Mouse (Mus musculus) liver, adult 10 weeks (tissue): ENCODE measurements around the gene Gm45717. TPM values are rescaled to one million over a fixed set of nuclear protein-coding genes. Genes with fewer than 3 reads are reported as not detected.

Experiments used
- polyA plus RNA-seq: library from polyadenylated mRNA; stranded (reverse); fragments of 350-450 nt; fragmentation: Illumina TruSeq; extraction: RNeasy Lipid Tissue Mini Kit (QIAGEN cat#74804); gene quantifications from one replicate; pipeline ENCODE4 v1.2.3, GENCODE M21; 2014; ENCODE audit warnings: low read depth, low replicate concordance

Gene Gm45717
- polyA plus RNA-seq = not detected

DNA sequence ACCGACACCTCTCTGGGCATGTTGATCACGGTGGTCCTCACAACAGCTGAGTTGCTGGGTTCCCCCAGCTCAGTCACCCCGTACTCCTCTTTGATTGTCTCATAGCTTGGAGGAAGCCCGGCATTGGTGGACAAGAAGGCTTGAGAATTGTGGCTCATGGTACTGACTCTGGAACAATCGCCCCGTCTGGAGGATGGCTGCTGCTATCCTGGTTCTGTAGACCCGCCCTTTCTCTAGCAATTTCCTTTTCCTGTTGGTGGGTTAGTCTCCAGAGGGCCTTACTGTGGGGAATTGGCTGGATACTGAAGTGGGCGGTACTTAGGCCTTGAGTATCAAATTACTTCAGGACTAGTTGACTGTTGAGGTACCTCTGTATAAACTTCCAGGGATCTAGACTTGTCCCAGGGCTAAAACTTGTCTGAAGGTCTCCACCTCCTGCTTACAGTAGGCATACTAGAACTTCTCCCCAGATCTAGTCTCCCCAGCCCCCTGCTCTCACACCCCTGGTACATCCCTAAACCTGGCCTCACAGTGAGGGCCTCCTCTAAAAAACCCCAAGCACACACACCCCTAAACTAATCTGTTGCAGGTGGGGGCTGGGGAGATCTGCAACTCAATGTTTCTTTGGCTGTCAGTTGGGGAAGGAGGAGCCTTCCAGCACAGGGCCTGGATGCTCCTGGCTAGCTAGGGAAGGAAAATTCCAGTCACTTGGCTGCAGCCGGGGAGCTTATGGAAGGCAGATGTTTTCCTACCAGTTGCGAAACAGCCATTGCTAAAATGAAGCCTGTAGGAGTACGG is at the start of gene Gm45717, which contains the start of gene Ifitm2:
TSS of gene Gm45717 (minus strand) at position 180 of the 798 bp plus-strand sequence.
TSS of gene Ifitm2 (minus strand) at position 230 of the 798 bp plus-strand sequence.

DNA sequence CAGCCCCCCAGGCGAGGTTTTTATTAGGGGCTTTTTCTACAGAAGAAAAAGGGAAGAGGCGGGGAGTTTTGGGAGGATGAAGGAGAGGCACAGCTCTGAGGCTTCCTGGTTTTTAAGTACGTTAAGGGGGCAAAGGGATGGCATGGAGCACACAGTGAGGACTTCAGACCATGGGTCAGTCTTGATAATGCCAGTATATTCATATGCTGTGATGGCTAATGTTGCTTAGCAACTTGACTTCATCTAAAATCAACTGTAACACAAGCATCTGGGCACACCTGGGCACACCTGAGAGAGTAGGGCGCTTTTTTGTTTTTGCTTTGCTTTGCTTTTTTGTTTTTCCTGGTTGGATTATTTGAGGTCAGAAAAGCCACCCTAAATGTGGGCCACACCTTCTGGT is 11.2 kb upstream of the Gm45717 start, which contains the start of gene Ifitm1:
TSS of gene Ifitm1 (plus strand) at position 301 of the 400 bp plus-strand sequence.

DNA sequence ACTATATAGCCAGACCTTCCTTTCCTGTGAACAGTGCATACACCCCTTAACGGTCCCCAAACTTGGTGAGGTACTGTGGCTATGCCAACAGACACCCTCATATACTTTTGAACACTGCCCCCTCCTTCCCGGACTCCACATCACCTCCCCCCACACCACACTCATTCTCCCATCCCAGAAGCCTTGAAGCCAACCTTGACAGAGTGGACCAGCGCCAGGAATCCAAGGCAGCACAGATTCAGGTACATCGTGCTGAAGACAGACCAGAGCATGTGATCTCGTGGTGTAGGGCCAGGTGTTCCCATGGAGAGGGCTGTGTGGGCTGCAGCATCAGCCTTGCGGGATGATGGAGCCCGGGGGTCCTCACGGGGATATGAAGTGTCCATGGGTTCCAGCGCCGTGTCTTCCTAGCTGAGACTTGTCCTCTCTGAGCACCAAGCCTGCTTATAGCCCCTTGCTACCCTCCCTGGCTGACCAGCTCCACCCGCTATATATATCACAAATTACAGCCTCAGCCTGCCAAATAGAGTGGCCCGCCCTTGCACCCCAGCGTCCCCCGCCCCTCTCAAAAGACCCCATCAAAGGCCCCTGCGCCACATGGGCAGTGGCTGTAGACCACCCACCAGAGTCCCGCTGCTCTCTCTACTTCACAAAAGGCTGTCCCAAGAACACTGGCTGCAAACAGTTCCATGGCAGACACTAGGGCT is 5.8 kb downstream of the Gm45717 start, which contains the start of gene Ifitm5:
TSS of gene Ifitm5 (minus strand) at position 468 of the 707 bp plus-strand sequence.

DNA sequence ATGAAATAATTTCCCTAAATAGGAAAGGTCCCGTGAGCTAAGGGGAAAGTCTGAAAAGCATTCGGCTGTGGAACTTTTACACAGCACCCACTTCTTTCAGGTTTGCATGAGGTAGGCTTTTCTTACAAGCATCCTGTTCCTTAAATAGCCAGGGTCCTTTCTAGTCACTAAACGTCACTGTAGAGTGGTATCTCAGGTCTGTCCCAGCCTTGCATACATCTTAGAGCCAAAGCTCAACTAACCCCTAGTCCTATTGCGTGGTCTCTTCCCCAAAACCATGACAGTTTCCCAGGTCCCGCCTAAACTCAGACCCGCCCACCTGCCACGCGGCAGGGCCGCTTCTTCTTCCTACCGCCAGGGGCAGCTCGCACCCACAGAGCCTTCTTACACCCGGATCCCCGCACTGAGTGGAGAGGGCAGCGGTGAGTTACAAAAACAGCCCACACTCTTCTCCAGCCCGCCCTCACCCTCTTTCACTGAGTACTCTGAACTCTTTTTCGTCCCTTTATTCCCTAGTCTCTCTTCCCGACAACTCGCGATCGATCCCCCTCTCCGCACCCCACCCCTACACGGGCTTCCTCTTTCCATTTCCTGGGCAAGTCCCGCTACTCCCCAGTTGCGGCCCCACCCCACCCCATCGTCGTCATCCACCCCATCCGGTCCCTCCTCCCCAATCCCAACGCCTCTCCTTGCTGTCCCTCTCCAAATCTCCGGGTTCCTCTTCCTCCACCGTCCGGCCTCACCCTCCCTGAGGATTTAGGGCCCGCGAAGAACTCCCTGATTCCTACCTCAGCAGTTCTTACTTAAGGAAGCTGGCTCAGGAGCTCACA is 14.3 kb downstream of the Gm45717 start, which contains the start of gene Pgghg:
TSS of gene Pgghg (plus strand) at position 170 of the 830 bp plus-strand sequence.

GRCm38 (mm10) chr7:140920418-140921029 is 35.2 kb downstream of the Gm45717 start, which contains the start of gene Nlrp6:
Gene Nlrp6, plus strand, starts transcription at chr7:140920902.

DNA sequence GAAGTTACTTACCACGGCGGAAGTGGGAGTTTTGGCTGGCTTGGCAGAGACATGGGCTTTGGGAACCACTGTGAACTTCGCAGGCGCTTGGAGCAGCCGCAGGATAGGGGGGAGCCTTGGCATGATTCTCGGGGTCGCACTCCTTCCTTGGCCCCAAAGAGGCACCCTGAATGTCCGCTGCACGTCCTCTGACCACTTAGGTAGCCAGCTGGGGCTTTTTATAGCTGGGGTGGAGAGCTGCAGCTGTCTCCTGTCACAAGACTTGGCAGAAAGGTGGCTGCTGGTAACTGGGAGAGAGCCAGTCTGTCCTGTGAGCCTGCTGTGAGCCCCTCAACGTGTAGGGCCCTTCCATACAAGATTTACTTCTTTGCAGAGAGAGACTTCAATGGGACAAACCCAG is 55.5 kb downstream of the Gm45717 start, which contains the start of gene Cox8b:
TSS of gene Cox8b (minus strand) at position 227 of the 400 bp plus-strand sequence.

Other genes with a start within 250 kb of the Gm45717 start
- 9,740 TPM for gene Cyp2e1, start 192.2 kb downstream of the Gm45717 start, polyA plus RNA-seq
- gene Syce1, start 168.1 kb downstream of the Gm45717 start, polyA plus RNA-seq = not detected
- 0.66 TPM for gene Zfp941, start 133.8 kb downstream of the Gm45717 start, polyA plus RNA-seq
- gene Urah, start 120.9 kb downstream of the Gm45717 start, polyA plus RNA-seq = 287 TPM
- gene Scgb1c1, start 110.4 kb downstream of the Gm45717 start, polyA plus RNA-seq = not detected
- gene Odf3, start 108.1 kb downstream of the Gm45717 start, polyA plus RNA-seq = not detected
- gene Gm45785, start 99.6 kb downstream of the Gm45717 start, polyA plus RNA-seq = not detected
- 4.3 TPM for gene Ric8a, start 99.0 kb downstream of the Gm45717 start, polyA plus RNA-seq
- gene Bet1l, start 98.4 kb downstream of the Gm45717 start, polyA plus RNA-seq = 1.4 TPM
- gene Psmd13, start 74.0 kb downstream of the Gm45717 start, polyA plus RNA-seq = 89.2 TPM
- gene Sirt3, start 73.6 kb downstream of the Gm45717 start, polyA plus RNA-seq = 15.2 TPM
- gene Cox8b, start 55.5 kb downstream of the Gm45717 start, polyA plus RNA-seq = not detected
- 20.5 TPM for gene Nlrp6, start 35.0 kb downstream of the Gm45717 start, polyA plus RNA-seq
- 2.3 TPM for gene Pgghg, start 14.5 kb downstream of the Gm45717 start, polyA plus RNA-seq
- not detected for gene Ifitm5, start 5.6 kb downstream of the Gm45717 start, polyA plus RNA-seq
- gene Ifitm2, start 50 bp upstream of the Gm45717 start, polyA plus RNA-seq = 135 TPM
- 4.2 TPM for gene Ifitm1, start 11.3 kb upstream of the Gm45717 start, polyA plus RNA-seq
- gene Ifitm3, start 54.8 kb upstream of the Gm45717 start, polyA plus RNA-seq = 163 TPM
- gene Ifitm6, start 62.0 kb upstream of the Gm45717 start, polyA plus RNA-seq = 2.6 TPM
- not detected for gene Gm17387, start 73.2 kb upstream of the Gm45717 start, polyA plus RNA-seq
- not detected for gene B4galnt4, start 105.2 kb upstream of the Gm45717 start, polyA plus RNA-seq
- gene Pkp3, start 122.3 kb upstream of the Gm45717 start, polyA plus RNA-seq = not detected
- gene Sigirr, start 144.6 kb upstream of the Gm45717 start, polyA plus RNA-seq = 1.6 TPM
- not detected for gene Ano9, start 161.9 kb upstream of the Gm45717 start, polyA plus RNA-seq
- 7.0 TPM for gene Ptdss2, start 166.4 kb upstream of the Gm45717 start, polyA plus RNA-seq
- 5.3 TPM for gene Rnh1, start 216.9 kb upstream of the Gm45717 start, polyA plus RNA-seq
- 8.3 TPM for gene Hras, start 238.1 kb upstream of the Gm45717 start, polyA plus RNA-seq
- 0.37 TPM for gene Lrrc56, start 238.2 kb upstream of the Gm45717 start, polyA plus RNA-seq